Mouse (Mus musculus): ENCODE results near the gene Msh5.

DNA sequence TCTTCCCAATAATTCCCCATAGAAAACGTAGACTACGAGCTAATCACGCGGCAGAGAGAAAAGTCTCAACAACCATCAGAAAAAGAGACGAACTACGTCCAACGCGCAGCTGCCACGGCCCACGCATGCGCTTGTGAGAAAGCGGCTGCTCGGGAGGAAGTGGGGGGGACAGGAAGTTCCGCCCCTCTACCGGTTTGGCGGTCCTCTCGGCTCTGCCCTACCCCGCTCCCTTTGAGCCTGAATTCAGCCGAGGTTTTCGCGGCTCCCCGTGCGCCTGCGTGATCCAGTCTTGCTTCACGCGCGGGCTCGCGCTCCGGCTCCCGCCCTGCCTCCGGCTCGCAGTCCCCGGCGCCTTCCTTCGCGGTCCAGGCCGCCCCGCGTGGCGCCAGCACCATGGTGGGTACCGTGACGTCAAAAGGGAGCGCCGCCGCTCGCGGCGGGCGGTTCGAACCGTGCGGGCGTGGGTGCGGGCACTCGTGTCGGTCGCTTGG, 64.8 kb downstream of the Msh5 start, which contains the start of gene Lsm2:
- no peak for TF ChIP-seq UBTF (IDR thresholded peaks at IDR 0.05; ENCODE audit: borderline replicate concordance, insufficient read depth, low read depth, low read length)
- peak; percentile 81 for TF ChIP-seq MAX (IDR thresholded peaks at IDR 0.05; ENCODE audit: low read length)
- no peak for TF ChIP-seq MAFK (IDR thresholded peaks at IDR 0.05; ENCODE audit: borderline replicate concordance, low read depth, low read length)
- no peak for TF ChIP-seq MYB (IDR thresholded peaks at IDR 0.05; ENCODE audit: low read depth, low read length)
- TF ChIP-seq POLR2AphosphoS2 (IDR thresholded peaks at IDR 0.05; ENCODE audit: low read length): peak; percentile 77; the same call in 1 of the 2 replicates
- no peak for TF ChIP-seq CTCF (IDR thresholded peaks at IDR 0.05 in 2 of 3, conservative IDR thresholded peaks at IDR 0.05 in 1 of 3; ENCODE audit: control insufficient read depth in 1 of 3, insufficient read depth in 1 of 3, low read depth in 2 of 3, low read length in 3 of 3, poor library complexity in 1 of 3, severe bottlenecking in 1 of 3)
- peak; percentile 60 to 76; a peak in 3 of 4 replicates for TF ChIP-seq POLR2A (IDR thresholded peaks at IDR 0.05; ENCODE audit: control insufficient read depth in 1 of 2, insufficient read depth in 1 of 2, low read depth in 1 of 2, low read length in 2 of 2, poor library complexity in 1 of 2)
- no peak for TF ChIP-seq USF2 (IDR thresholded peaks at IDR 0.05; ENCODE audit: borderline replicate concordance in 1 of 2, insufficient read depth in 1 of 2, low read depth in 1 of 2, low read length in 2 of 2)
- no peak for TF ChIP-seq BHLHE40 (IDR thresholded peaks at IDR 0.05; ENCODE audit: borderline replicate concordance, low read depth, low read length)

Data from MEL (cell line).